Mouse (Mus musculus) layer of hippocampus, adult 9-10 months (tissue): ENCODE results near the gene Trim59.
"Not testable (repeated sequence)": the region's sequence is repeated elsewhere in the genome, so short reads cannot be mapped to it uniquely, and the experiment has no call there.

Source experiments
- DNase-seq: peaks from one replicate; pipeline ENCODE4 v3.0.0; 2022; ENCODE audit warnings: low spot score

The Trim59 gene

DNA sequence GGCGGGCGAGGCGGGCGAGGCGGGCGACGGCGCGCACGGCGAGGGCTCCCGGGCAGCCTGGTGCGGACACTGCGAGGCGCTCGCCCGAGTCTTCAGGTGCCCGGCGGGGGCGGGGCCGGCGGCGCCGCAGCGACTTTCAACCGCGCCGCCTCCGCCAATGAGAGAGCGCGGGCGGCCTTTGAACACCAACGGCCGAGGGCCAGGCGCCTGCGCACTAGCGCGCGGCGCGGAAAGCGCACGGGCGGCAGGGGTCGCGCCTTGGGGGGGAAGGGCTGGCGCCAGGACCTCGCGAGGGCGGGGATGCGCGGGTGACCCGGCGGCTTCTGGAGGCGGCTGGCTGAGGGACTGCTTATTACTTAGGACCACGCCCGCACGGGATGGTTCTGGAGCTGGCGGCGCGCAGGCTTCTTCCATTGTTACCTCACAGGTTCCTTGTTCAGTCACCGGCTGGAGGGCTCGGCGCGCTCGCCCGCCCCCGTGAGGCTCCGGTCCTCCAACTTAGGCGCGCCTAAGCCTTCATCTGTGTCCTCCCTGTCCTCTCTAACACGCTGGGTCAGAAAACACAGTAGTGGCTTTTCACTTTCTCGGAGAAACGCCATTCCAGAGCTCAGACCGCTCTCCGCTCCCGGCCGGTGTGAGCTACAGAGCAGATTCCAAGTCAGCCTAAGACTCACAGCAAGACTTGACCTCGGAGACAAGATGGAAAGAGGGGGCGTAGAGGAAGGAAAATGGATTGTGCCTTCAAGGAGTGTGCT, at the start of gene Trim59:
TSS of gene Trim59 (minus strand) at position 111 of the 755 bp plus-strand sequence.
- DNase-seq = peak; percentile 51

DNA sequence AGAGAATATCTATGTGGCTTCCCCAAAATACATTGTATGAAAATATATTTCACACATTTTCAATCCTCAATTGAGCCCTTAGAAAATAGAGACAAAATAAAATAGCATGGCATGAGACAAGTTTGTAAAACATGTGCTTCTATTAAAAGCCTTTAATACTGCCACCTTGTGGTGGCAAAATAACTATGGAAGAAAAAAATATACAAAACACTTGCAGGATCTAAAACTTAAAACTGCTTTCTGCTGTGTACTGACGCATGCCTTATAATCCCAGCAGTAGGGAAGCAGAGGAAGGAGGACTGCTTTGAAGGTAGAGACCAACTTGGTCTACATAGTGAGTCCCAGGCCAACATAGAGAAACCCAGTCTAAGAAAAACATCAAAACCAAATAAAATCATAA, 19.4 kb upstream of the Trim59 start:
- DNase-seq = peak; percentile 32

DNA sequence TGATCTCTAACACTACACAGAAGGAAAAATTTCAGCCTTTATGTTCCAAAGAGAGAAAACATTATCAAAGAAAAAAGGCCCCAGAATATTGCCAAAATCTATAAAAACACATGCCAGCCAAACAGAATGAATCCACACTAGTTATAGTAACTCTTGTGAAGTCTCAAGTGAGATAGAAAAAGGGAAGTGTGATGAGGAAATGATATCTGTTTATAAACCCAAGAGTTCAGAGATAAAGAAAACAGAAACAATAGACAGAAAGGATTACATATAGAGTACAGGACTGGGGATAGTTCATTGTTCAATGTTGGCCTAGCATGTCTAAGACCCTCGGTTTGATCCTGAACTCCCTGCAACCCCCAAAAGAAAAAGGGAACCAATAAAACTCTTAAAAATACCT, 18.2 kb upstream of the Trim59 start:
- no peak for DNase-seq

DNA sequence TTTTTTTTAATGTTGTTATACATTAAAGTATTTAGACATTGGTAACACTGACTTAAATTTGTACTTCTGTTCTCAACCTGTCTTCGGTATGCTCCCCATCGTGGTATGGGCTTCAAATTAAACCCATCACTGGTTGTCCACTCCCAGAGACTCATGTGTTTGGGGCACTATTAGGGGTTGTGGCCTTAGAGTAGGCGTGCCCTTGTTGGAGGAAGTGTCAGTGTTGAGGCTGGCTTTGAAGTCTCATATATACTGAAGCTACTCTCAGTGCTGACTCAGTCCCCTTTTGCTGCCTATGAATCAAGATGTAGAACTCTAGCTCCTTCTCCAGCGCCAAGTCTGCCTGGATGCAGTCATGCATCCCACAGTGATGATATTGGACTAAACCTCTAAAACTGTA, 16.1 kb upstream of the Trim59 start:
- DNase-seq = no peak

DNA sequence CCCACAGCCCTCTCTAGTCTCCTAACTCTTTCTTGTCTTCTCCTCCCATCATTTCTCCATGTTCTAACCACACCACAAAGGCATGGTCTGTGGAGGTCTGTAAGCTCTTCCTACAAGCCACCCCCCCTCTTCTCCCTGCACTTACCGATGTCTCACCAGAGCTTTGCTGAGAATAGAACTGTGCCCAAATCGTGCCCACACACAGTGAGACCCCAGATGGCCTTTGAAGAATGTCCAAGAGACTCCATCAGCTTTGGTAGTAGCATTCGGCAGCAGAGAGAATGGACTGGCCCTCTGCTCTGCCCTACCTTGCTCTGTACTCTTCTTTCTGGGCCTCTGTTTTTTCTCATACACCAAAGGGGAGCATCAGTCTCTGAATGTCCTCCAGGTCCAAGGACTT, 11.3 kb upstream of the Trim59 start:
- no peak for DNase-seq

DNA sequence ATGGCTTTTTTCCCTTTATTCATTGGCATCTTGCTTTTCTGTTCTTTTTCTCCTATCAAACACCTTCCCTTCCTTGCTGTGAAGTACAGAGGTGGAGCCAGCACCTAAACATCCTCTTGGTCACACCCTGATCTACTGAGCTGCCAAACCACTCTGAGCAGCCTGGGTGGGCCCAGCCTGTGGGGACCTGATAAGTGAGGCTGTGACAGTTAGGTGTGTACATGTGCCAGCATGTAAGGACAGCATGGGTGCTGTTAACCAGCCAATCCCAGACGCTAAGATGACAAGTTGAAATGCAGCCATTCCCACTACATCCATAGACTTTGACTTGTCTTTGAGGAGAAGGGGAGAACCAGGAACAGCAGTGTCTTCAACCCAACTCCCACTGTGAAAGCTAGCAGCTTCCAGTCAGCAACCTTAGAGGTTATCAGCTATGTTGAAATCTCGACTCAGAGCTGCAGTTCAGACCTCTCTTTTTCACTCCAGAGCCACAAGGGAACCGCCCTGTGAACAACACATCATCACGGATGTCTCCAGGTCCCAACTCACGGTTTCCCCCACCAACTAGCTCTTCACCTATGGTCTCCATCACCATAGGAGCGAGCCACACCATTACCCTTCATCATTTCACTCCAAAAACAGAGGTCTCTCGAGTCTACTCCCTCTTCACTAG, 10.3 kb upstream of the Trim59 start:
- no peak for DNase-seq

DNA sequence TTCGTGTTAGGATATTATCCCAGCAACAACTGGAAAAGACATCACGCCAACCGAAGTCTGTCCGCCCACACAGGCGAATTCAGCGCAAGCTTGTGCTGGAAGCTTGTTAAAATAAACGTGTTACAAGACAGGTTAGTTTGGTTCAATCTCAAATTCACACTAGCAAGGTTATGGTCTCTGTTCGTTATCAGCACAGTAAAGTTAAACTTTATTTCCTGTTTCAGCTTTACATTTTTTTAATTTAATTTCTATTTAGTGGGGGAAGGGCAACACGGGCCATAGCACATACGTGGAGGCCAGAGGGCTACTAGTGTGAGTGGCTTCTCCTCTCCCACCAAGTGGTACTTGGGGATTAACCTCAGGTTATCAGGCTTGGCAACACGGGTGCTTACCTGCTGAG, 7.3 kb upstream of the Trim59 start:
- no peak for DNase-seq

DNA sequence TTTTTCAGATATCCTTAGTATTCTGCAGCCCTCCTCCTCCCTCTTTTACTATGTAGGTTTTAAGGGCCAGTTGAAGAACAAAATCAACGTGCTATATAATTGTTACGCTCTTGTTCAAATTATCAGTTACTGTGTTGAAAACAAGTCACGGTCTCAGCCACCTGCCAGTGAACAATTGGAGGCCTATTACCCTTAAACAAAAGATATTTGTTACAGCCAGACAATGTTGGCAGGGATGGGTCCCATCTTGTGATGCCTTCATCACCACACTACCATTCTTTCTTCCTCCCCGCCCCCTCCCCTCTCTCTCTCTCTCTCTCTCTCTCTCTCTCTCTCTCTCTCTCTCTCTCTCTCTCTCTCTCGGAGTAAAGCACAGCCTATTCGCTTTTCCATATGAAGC, 4.5 kb upstream of the Trim59 start:
- DNase-seq = no peak

DNA sequence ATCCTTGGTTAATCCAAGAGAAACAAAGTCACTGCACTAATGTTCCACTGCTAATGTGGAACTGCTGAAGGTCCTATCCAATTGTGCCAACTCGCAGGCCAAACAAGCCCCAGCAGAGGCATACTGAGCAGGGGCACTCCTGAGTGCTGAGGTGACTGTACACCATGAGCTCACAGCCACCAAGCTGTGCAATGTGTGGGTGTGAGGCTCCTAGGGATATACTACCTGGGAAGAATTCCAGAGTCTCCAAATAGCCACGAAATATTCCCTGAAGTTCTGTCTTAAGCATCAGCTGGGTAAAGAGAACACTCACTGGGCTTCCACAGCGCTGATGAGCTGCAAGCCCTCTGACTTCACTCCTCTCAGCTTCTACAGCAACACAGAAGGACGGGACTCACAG, 3.1 kb upstream of the Trim59 start:
- DNase-seq = no peak

DNA sequence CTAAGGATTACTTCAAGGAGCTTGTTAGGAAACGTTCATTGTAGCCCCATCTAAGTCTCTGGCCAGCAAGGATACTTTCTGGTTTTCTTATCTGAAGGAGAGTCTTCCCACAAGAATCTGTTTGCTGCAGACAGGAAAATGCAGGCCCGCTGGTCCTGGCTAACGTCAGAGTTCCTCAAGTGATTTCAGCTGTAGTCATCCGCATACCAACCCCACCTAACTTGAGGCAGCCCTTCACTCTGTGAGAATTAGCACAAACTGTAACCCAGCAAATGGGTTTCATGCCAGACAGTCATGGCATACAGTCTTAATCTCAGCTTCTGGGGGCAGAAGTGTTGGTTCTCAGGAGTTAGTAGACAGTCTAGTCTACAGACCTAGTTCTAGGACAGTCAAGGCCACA, 2.0 kb upstream of the Trim59 start:
- no peak for DNase-seq

DNA sequence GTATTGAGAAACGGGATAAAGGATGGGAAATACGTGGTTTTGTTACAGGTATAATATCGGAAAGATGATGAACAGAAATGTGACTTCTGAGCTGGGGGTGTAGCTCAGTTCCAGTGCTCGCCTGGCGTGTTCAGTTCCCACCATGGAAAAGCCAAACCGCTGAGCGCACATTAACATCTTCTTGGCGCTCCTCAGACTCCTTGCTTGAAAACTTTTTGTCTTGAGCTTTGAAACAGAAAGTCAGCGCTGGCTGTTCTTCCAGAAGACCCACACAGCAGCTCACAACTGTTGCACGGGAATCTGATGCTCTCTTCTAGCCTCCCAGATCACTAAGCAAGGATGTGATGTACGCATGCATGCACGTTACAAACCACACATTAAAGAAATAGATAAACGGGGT, 1.2 kb upstream of the Trim59 start:
- DNase-seq = no peak

DNA sequence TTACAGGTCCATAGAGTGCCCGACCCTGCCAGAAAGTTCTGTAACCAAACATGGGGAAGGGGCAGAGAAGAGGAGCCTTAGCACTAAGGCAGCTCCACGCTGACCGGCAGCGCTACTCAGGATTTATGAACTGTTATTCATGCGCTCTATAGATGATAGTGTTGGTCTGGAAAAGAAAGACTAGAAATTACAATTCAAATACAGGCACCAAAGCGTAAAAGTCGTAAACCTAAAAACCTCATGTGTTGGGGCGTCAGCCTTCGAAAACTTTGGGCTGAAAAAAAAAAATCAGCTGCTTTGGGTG, 797 bp upstream of the Trim59 start:
- DNase-seq = no peak

DNA sequence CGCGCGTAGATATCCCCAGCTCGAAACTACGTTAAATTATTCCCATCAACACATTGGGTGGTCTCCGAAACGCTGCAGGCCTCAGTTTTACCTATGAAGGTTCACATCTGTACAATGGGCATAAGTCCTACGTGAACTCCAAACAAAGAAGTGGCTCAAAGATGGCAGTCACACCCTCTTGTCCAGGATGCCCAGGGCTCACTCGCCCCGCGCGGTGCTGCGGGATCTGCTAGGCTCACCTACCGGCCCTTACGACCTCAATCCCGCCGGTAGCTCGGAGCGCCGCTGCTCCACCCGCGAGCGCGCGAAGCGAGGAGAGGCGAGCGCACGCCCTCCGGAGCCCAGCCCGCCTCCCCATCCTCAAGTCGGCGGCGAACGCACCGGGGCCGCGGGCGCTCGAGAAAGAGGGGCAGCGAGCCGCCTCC, 376 bp downstream of the Trim59 start:
- DNase-seq = no peak

DNA sequence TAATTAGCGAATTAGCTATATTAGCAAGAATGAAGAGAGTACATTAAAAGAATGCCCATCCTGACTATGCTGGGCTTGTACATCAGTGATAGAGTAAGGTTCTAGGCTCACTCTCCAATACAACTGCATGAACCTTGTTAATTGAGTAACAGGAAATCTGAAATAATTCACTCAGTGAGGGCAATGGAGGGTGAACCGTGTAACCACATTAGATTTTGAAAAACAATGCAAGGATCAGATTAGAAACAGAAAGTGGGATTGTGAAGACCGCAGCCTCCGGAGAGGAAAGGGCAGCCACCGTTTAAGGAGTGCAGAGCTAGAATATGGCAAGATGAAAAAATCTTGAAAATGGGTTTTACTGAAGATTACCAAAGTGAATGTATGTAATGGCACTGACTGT, 3.3 kb downstream of the Trim59 start:
- no peak for DNase-seq

DNA sequence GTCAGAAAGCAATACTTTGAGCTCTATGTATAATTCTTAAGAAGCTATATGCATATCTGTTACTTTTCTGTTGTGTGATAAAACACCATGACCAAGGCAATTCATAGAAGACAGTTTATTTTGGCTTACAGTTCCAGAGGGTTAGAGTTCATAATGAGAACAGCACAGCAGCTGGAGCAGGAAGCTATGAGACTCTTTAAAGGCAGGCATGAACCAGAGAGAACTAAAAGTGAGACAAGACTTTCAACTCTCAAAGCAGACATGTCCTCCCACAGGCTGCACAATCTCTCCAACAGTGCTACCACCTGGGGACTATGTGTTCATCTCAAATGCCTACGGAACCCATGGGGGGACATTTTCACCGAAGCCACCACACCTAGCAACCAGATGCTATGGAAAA, 4.5 kb downstream of the Trim59 start:
- DNase-seq = no peak

DNA sequence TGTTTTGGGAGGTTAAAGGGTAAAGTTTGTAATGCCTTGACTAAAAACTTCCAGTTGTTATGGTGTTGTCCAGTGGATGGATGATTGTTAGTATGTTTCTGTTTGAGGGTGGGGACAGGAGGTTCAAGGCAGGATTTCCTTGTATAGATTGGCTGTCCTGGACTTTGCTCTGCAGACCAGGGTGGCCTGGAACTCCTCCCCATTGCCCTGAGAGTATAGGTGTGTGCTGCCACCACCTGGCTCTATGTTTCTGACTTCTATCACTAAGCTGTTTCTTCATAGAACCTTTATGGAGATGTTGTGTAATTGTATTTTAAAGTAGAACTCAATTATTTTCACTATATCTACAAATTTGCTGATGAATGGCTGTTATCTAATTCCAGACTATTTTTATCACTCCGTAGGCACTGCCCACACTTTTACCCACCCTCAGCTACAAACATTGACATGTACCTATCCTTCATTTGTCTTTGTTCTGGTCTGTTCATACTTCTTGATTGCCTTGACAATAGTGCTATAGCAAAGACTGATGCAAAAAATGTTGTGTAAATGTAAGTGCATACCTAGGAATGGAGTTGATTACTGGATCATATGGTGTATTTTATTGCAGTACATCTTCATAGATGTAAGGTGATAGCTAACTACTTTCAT, 18.3 kb downstream of the Trim59 start:
- DNase-seq = no peak

DNA sequence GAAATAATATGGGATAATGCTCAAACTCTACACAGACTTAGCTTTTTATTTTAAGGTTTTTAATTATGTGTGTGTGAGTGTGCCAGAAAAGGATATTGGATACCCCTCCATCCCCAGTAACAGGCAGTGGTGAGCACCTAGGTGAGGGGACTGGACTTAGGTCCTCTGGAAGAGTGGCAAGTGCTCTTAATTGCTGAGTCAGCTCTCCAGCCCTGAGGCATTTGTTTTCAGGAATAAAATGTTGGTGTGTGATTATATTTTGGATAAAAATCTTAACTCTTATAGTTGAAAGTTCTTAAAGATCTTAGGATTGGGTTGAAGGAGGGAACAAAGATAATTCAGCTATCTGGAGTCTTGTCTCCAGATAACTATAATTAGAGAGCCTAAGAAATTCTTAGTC, 23.8 kb downstream of the Trim59 start:
- DNase-seq = no peak

DNA sequence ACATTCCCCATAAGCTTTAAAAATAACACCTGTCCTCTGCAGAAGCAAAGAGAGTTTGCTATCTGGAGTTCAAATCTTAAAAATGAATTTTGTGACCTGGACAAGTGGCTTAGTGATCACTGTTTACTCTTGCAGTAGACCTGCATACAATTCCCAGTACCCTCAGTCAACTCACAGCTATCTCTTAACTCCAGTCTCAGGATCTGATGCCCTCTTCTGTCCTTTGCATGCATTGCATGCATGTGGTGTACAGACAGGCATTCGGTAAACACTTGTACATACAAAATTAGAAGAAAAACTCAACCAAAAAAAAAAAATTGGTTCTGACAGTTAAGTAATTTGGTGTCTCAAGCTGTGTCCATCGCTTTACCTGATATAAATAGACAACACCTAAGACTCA, 24.3 kb downstream of the Trim59 start:
- no peak for DNase-seq

DNA sequence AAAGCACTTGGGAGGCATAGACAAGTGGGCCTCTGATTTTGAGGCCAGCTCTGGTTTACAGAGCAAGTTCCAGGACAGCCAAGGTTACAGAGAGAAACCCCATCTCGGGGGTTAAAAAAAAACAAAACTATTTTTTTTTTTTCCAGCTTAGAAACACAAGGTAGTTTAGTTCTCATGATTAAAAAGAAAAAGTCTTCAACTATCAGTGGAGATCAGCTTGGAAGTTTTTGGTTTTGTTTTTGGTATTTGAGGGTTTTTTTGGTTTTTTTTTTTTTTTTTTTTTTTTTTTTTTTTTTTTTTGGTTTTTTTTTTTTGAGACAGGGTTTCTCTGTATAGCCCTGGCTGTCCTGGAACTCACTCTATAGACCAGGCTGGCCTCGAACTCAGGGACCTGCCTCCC, 25.9 kb downstream of the Trim59 start:
- DNase-seq = not testable (repeated sequence)

DNA sequence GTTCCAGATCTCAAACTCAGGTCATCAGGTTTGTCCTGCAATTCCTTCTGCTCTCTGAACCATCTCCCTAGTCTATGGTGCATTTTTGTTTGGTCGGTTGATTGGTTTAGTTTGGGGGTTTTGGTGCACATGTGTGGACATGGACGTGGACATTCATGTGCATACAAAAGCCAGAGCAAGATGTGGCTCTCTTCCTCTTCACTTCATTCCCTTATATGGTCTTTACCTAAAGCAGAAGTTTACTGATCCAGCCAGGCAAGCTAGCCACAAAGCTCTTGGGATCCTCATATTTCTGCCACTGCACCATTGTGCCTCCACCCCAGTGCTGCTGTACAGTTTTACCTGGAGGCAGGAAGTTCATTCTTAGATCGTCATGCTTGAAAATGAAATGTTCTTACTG, 27.4 kb downstream of the Trim59 start:
- DNase-seq = no peak

DNA sequence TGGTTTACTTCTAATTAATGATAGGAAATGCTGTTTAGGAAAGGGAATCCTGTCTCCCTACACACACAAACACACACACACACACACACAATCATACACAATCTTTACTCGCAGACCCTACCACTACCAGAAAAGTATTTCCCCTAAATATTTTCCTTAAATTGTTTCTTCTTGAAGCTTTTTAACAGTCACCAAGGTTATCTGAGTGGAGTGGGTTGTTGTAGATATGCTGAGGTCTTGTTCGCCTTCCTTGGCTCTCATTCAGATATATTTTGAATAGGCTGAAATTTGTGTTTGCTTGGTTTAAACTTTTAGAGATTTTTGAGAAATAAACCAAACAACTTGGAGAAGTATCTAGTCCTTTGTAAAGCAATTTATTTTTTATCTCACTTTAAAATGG, 35.7 kb downstream of the Trim59 start:
- DNase-seq = no peak

DNA sequence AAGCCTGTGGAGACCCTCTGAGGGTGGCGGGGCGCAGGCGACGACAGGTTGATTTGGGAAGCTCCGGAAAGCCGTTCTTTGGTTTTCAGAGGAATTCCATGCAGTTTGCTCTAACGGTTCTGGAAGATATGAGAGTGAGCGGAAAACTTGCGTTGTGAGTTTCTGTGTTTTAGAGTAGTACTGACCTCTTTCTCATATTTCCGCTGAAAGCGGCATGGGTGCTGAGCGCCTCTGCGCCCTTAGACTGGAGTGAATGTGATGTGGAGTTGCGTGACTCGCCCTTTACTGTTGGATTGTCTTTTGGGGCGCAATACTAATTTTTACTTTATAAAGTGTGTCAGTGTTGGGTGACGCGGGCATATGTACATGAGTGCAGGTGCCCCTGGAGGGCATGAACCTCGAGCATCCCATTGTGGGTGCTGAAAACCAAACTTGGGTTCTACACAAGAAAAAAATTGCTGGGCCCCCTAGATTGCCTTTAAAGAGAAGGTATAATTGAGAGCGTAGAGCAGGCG, 38.3 kb downstream of the Trim59 start:
- no peak for DNase-seq
